Mouse (Mus musculus) kidney, adult 18-20 months (tissue): ENCODE measurements around the gene Med22.
"Not testable (repeated sequence)": the region's sequence is repeated elsewhere in the genome, so short reads cannot be mapped to it uniquely, and the experiment has no call there.

Experiments used
- DNase-seq: peaks from one replicate; pipeline ENCODE4 v3.0.0; 2021

Med22 gene

GRCm38 (mm10) chr2:26915927-26916728 lies 5.7 kb upstream of the Med22 start, which contains the start of the genes Surf2 and Surf1:
Gene Surf2, plus strand, starts transcription at chr2:26916367.
Gene Surf1, minus strand, starts transcription at chr2:26916530.
- peak; percentile 87 for DNase-seq

GRCm38 (mm10) chr2:26914148-26914941 lies 3.9 kb upstream of the Med22 start:
- no peak for DNase-seq

- no peak for DNase-seq
Observed at GRCm38 (mm10) chr2:26913416-26914147, 3.1 kb upstream of the Med22 start.

GRCm38 (mm10) chr2:26912253-26912770 lies 1.8 kb upstream of the Med22 start:
- no peak for DNase-seq

GRCm38 (mm10) chr2:26910994-26911765 lies 703 bp upstream of the Med22 start:
- DNase-seq: no peak

- DNase-seq: no peak
Observed at GRCm38 (mm10) chr2:26909387-26909784, 1.1 kb downstream of the Med22 start.

GRCm38 (mm10) chr2:26908710-26909386 lies 1.6 kb downstream of the Med22 start:
- DNase-seq: no peak

GRCm38 (mm10) chr2:26907109-26907508 lies 3.4 kb downstream of the Med22 start:
- DNase-seq: peak; percentile 59

- no peak for DNase-seq
Observed at GRCm38 (mm10) chr2:26906431-26906830, 4.0 kb downstream of the Med22 start.

- DNase-seq: no peak
Observed at GRCm38 (mm10) chr2:26905936-26906335, 4.5 kb downstream of the Med22 start.

- no peak for DNase-seq
Observed at GRCm38 (mm10) chr2:26903311-26903710, 7.2 kb downstream of the Med22 start.

GRCm38 (mm10) chr2:26902467-26903220 lies 7.8 kb downstream of the Med22 start, which contains the start of gene Surf6:
Gene Surf6, minus strand, starts transcription at chr2:26902879.
- peak; percentile 96 for DNase-seq

- DNase-seq: no peak
Observed at GRCm38 (mm10) chr2:26901834-26902400, 8.6 kb downstream of the Med22 start.

- DNase-seq: no peak
Observed at GRCm38 (mm10) chr2:26900731-26901130, 9.7 kb downstream of the Med22 start.

- no peak for DNase-seq
Observed at GRCm38 (mm10) chr2:26895898-26896297, 14.6 kb downstream of the Med22 start.

- DNase-seq: not testable (repeated sequence)
Observed at GRCm38 (mm10) chr2:26886170-26886569, 24.3 kb downstream of the Med22 start.

- not testable (repeated sequence) for DNase-seq
Observed at GRCm38 (mm10) chr2:26885541-26885940, 24.9 kb downstream of the Med22 start.

GRCm38 (mm10) chr2:26878571-26878970 lies 31.9 kb downstream of the Med22 start:
- DNase-seq: no peak

- no peak for DNase-seq
Observed at GRCm38 (mm10) chr2:26870666-26871065, 39.8 kb downstream of the Med22 start.

- no peak for DNase-seq
Observed at GRCm38 (mm10) chr2:26864879-26865278, 45.6 kb downstream of the Med22 start, which contains the start of gene Abo. Gene Abo, minus strand, starts transcription at chr2:26864979.
